Mouse (Mus musculus): ENCODE data around the gene Tgfbr3l.
"Not testable (repeated sequence)": the region's sequence is repeated elsewhere in the genome, so short reads cannot be mapped to it uniquely, and the experiment has no call there.

Gene Tgfbr3l

GRCm38 (mm10) chr8:4230612-4231351 lies 17.2 kb upstream of the Tgfbr3l start:
- in situ Hi-C loops (cut with MboI, MseI): no loop called here

GRCm38 (mm10) chr8:4237814-4238433 lies 10.1 kb upstream of the Tgfbr3l start:
- in situ Hi-C loops (cut with MboI, MseI): no loop called here

GRCm38 (mm10) chr8:4238434-4239192 lies 9.4 kb upstream of the Tgfbr3l start, which contains the start of the genes Map2k7 and Gm49320:
Gene Map2k7 (plus strand): TSS chr8:4238740.
Gene Gm49320 (plus strand): TSS chr8:4238865.
- in situ Hi-C loops (cut with MboI, MseI): no loop called here

- in situ Hi-C loops (cut with MboI, MseI): no loop called here
These were observed 8.7 kb upstream of the Tgfbr3l start for GRCm38 (mm10) chr8:4239193-4239890.

- in situ Hi-C loops (cut with MboI, MseI): no loop called here
These were observed 3.0 kb upstream of the Tgfbr3l start for GRCm38 (mm10) chr8:4245061-4245460.

GRCm38 (mm10) chr8:4245737-4246136 lies 2.3 kb upstream of the Tgfbr3l start:
- in situ Hi-C loops (cut with MboI, MseI): no loop called here

GRCm38 (mm10) chr8:4247241-4247640 lies 773 bp upstream of the Tgfbr3l start:
- in situ Hi-C loops (cut with MboI, MseI): no loop called here

GRCm38 (mm10) chr8:4249213-4249612 lies 1.2 kb downstream of the Tgfbr3l start:
- in situ Hi-C loops (cut with MboI, MseI): no loop called here

GRCm38 (mm10) chr8:4250306-4250970 lies 2.4 kb downstream of the Tgfbr3l start:
- in situ Hi-C loops (cut with MboI, MseI): no loop called here

GRCm38 (mm10) chr8:4252116-4252760 lies 4.2 kb downstream of the Tgfbr3l start:
- in situ Hi-C loops (cut with MboI, MseI): no loop called here

- in situ Hi-C loops (cut with MboI, MseI): no loop called here
These were observed 5.2 kb downstream of the Tgfbr3l start, which contains the start of gene Snapc2 for GRCm38 (mm10) chr8:4252934-4253841. Gene Snapc2 (plus strand): TSS chr8:4253080.

- in situ Hi-C loops (cut with MboI, MseI): no loop called here
These were observed 6.0 kb downstream of the Tgfbr3l start for GRCm38 (mm10) chr8:4254001-4254400.

GRCm38 (mm10) chr8:4255471-4255870 lies 7.5 kb downstream of the Tgfbr3l start:
- in situ Hi-C loops (cut with MboI, MseI): not testable (repeated sequence)

- in situ Hi-C loops (cut with MboI, MseI): no loop called here
These were observed 8.9 kb downstream of the Tgfbr3l start for GRCm38 (mm10) chr8:4256911-4257310.

GRCm38 (mm10) chr8:4257350-4257749 lies 9.3 kb downstream of the Tgfbr3l start:
- in situ Hi-C loops (cut with MboI, MseI): no loop called here

GRCm38 (mm10) chr8:4258233-4258632 lies 10.2 kb downstream of the Tgfbr3l start:
- in situ Hi-C loops (cut with MboI, MseI): no loop called here

- in situ Hi-C loops (cut with MboI, MseI): no loop called here
These were observed 10.7 kb downstream of the Tgfbr3l start for GRCm38 (mm10) chr8:4258678-4259077.

GRCm38 (mm10) chr8:4259125-4259804 lies 11.3 kb downstream of the Tgfbr3l start, which contains the start of gene Ctxn1:
Gene Ctxn1 (minus strand): TSS chr8:4259274.
- in situ Hi-C loops (cut with MboI, MseI): no loop called here

- in situ Hi-C loops (cut with MboI, MseI): no loop called here
These were observed 11.8 kb downstream of the Tgfbr3l start for GRCm38 (mm10) chr8:4259805-4260170.
